Mouse (Mus musculus): ENCODE measurements around the gene Egfl8.

The Egfl8 gene

DNA sequence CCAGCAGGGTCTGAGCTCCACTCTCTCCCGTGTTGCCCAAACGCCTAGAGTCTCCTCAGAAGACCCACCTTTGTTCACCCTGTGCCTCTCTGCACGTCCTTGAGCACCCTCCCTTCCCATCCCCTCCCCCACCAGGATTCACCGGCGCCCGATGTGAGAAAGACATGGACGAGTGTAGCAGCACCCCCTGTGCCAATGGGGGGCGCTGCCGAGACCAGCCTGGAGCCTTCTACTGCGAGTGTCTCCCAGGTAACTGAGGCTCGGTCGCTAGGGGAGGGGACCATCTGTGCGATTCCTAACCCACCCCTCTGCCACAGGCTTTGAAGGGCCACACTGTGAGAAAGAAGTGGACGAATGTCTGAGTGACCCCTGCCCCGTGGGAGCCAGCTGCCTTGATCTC is 43.4 kb downstream of the Egfl8 start:
- DNase-seq (ENCODE audit: low read depth): no peak

GRCm38 (mm10) chr17:34571875-34572274 is 43.9 kb downstream of the Egfl8 start:
- DNase-seq (ENCODE audit: low read depth): no peak

DNA sequence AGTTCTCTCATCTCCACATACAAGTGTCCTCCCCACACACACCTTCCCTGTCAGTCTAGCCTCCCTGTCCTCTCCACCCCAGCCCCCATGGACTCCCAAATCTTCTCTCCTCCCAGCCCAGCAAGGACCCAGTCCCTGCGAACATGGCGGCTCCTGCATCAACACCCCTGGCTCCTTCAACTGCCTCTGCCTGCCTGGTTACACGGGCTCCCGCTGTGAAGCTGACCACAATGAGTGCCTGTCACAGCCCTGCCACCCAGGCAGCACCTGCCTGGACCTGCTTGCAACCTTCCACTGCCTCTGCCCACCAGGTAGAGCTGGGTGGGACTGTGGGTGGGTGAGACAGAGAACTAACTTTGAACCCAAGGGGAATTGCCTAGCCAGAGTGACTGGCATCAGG is 45.9 kb downstream of the Egfl8 start:
- no peak for DNase-seq (ENCODE audit: low read depth)

GRCm38 (mm10) chr17:34568421-34568820 is 47.4 kb downstream of the Egfl8 start:
- no peak for DNase-seq (ENCODE audit: low read depth)

DNA sequence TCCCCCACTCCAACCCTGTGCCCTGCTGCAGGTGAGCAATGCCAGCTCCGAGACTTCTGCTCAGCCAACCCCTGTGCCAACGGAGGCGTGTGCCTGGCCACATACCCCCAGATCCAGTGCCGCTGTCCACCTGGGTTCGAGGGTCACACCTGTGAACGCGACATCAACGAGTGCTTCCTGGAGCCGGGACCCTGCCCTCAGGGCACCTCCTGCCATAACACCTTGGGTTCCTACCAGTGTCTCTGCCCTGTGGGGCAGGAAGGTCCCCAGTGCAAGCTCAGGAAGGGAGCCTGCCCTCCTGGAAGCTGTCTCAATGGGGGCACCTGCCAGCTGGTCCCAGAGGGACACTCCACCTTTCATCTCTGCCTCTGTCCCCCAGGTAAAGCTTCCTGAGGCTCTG is 48.5 kb downstream of the Egfl8 start:
- no peak for DNase-seq (ENCODE audit: low read depth)

DNA sequence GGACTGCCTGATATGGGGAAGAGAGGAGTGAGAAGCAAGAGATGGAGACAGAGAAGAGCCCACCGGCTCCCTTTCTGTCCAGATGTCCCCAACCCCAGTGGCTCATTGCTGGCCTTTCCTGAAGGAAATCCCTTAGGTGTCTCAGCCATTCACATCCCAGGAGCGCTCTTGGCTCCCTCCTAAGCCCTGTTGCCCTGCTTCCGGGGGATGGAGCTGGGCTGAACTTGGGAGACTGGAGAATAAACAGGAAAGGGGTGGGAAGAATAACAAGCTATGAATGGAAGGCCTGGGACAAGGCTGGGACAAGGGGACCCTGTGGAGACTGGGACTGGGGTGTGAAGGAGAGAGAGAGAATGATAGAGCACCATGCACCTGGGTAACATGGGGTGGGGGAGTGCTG is 51.0 kb downstream of the Egfl8 start:
- DNase-seq (ENCODE audit: low read depth): no peak

DNA sequence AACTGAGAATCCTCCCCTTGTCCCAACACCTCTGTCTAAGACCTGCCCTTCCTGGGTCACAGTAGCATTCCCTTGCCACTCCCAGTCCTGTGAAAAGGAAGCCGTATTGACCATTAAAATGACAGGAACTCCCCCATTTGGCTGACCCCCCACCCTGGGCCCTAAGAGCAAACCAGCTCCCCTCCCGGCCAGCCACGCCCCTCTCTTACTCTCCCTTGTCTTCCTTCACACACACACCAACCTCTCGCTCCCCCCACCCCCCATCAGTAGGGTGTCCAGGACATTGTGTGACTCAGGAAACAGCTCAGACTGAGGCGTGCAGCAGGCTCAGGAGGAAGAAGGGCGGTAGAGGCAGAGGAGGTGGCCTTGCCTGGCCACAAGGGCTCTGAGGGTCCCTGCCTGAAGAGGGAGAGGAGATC is 51.8 kb downstream of the Egfl8 start, which contains the start of gene Notch4:
TSS of gene Notch4 (plus strand) at position 266 of the 419 bp plus-strand sequence.
- no peak for DNase-seq (ENCODE audit: low read depth)

GRCm38 (mm10) chr17:34563354-34563753 is 52.4 kb downstream of the Egfl8 start:
- DNase-seq (ENCODE audit: low read depth): no peak

Measured in c-Kit-positive CD71-negative TER-119-negative erythroid progenitor cells, embryonic 14.5 days (primary cell).